Mouse (Mus musculus): ENCODE data around the gene Tex38.
A peak's percentile ranks its signal among the peaks of the same experiment; 100 is the strongest.

Gene Tex38

GRCm38 (mm10) chr4:115767647-115768467, 13.0 kb downstream of the Tex38 start:
- no peak for DNase-seq

GRCm38 (mm10) chr4:115764581-115764980, 16.2 kb downstream of the Tex38 start:
- no peak for DNase-seq

- DNase-seq: no peak
Observed at GRCm38 (mm10) chr4:115761206-115761605, 19.6 kb downstream of the Tex38 start.

GRCm38 (mm10) chr4:115754851-115755250, 26.0 kb downstream of the Tex38 start:
- no peak for DNase-seq

- DNase-seq: no peak
Observed at GRCm38 (mm10) chr4:115754101-115754500, 26.7 kb downstream of the Tex38 start.

- no peak for DNase-seq
Observed at GRCm38 (mm10) chr4:115749336-115749735, 31.5 kb downstream of the Tex38 start.

- no peak for DNase-seq
Observed at GRCm38 (mm10) chr4:115748181-115748580, 32.6 kb downstream of the Tex38 start.

GRCm38 (mm10) chr4:115743096-115743495, 37.7 kb downstream of the Tex38 start:
- DNase-seq: no peak

- DNase-seq: no peak
Observed at GRCm38 (mm10) chr4:115742658-115743057, 38.2 kb downstream of the Tex38 start.

GRCm38 (mm10) chr4:115738481-115738985, 42.3 kb downstream of the Tex38 start:
- DNase-seq: peak; percentile 13

- DNase-seq: peak; percentile 96
Observed at GRCm38 (mm10) chr4:115737551-115738041, 43.2 kb downstream of the Tex38 start, which contains the start of gene Efcab14. TSS of gene Efcab14 (plus strand) at chr4:115737744.

- DNase-seq: no peak
Observed at GRCm38 (mm10) chr4:115734867-115735266, 46.0 kb downstream of the Tex38 start.

GRCm38 (mm10) chr4:115733746-115734145, 47.1 kb downstream of the Tex38 start:
- DNase-seq: no peak

GRCm38 (mm10) chr4:115732223-115732818, 48.5 kb downstream of the Tex38 start:
- DNase-seq: no peak

GRCm38 (mm10) chr4:115731588-115732222, 49.1 kb downstream of the Tex38 start:
- DNase-seq: peak; percentile 72
